Mouse (Mus musculus) right cerebral cortex, postnatal 4 days (tissue): ENCODE results near the gene Naalad2.
"Not testable (repeated sequence)": the region's sequence is repeated elsewhere in the genome, so short reads cannot be mapped to it uniquely, and the experiment has no call there.

Experiments
- DNase-seq: peaks from one replicate; pipeline ENCODE4 v3.0.0-alpha.2; 2022

Gene Naalad2

GRCm38 (mm10) chr9:18402895-18403294, at the start of gene Naalad2:
Gene Naalad2 (minus strand): TSS chr9:18402995.
- DNase-seq, result not testable (repeated sequence)

DNA sequence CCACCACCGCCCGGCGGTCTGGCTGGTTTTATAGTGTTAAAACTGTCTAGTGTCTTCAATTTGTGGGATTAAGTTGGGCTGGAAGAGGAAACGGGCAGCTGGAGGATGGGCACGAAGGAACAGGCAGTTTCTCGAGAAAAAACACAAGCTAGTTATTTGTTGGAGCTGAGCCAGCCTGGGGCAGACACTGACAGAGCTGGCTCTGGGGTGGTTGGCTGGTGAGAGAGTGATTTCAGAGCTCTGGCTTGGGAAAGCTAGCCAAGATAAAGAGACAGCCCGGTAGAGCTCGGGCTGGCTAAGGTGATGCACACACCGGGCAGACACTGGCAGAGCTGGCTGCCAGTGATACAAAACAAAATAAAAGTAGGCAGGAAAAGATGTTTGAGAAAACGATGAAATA, 28.9 kb upstream of the Naalad2 start:
- peak; percentile 5 for DNase-seq

GRCm38 (mm10) chr9:18430354-18430753, 27.6 kb upstream of the Naalad2 start, which contains the start of gene Mbd3l2:
Gene Mbd3l2 (plus strand): TSS chr9:18430654.
- DNase-seq, result no peak

DNA sequence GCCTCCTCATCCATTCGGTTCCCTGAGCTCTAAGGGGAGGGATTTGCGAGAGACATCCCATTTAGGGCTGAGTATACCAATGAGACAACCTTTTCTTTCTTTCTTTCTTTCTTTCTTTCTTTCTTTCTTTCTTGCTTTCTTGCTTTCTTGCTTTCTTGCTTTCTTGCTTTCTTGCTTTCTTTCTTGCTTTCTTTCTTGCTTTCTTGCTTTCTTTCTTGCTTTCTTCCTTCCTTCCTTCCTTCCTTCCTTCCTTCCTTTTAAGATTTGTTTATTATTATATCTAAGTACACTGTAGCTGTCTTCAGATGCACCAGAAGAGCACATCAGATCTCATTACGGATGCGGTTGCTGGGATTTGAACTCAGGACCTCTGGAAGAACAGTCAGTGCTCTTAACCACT, 9.6 kb upstream of the Naalad2 start:
- not testable (repeated sequence) for DNase-seq

GRCm38 (mm10) chr9:18404118-18404517, 1.3 kb upstream of the Naalad2 start, which contains the start of gene Ubtfl1:
Gene Ubtfl1 (plus strand): TSS chr9:18404418.
- no peak for DNase-seq

GRCm38 (mm10) chr9:18399629-18400028, 3.2 kb downstream of the Naalad2 start:
- no peak for DNase-seq

DNA sequence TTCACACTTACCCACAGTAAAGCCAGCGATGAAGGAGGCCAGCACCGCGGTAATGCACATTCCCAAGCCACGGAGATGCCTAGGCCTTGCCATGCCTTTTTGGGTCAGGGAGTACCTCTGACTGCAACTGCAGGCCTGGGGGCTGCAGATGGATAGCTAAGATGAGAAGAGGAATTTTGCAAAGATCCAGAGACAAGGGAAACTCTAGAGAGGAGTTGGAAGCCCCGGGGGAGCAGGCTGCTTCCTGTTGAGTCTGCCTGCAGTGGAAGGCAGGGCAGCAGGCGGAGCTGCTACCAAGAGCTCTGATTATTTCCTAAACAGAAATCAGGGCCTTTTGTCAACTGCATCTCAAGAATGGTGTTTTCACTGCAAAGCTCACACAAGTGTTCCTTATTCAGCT, 17.0 kb downstream of the Naalad2 start:
- DNase-seq, result no peak

GRCm38 (mm10) chr9:18373026-18373425, 29.8 kb downstream of the Naalad2 start:
- DNase-seq, result not testable (repeated sequence)

DNA sequence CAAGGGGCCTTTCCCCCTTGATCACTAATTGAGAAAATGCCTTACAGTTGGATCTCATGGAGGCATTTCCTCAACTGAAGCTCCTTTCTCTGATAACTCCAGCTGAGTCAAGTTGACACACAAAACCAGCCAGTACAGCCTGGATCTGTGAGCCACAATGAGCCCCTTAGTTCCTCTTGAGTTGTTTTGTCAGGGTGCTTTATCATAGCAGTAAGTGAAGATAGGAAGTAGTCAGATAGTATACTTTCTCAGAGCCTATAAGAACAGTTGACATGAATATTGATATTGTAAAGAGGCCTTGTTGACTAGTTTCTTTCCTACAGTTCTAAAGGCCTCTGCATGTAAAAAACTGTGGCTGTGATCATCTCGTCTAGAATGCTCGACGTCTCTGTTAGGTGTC, 82.8 kb downstream of the Naalad2 start:
- DNase-seq, result no peak

DNA sequence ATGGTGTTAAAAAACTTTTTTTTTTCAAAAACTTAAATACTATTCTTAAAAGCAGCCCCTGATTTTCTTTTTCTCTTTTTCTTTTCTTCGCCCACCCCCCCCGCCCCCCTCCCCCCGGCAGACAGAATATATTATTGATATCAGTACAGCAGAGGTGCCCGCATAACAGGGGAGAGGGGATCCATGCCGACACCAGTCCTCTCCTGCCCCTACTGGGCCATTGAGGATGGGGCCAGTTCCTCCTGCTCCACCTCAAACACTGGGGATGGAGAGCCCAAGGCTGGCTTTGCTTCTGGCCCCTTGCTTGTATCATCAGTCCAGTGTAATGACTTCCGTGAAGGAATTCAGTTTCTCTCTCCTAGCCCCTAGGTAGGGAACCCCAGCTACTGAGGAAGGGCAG, 104.5 kb downstream of the Naalad2 start:
- no peak for DNase-seq

- DNase-seq, result no peak
Observed at GRCm38 (mm10) chr9:18293026-18293781, 109.6 kb downstream of the Naalad2 start.

GRCm38 (mm10) chr9:18292443-18292922, 110.3 kb downstream of the Naalad2 start:
- no peak for DNase-seq

DNA sequence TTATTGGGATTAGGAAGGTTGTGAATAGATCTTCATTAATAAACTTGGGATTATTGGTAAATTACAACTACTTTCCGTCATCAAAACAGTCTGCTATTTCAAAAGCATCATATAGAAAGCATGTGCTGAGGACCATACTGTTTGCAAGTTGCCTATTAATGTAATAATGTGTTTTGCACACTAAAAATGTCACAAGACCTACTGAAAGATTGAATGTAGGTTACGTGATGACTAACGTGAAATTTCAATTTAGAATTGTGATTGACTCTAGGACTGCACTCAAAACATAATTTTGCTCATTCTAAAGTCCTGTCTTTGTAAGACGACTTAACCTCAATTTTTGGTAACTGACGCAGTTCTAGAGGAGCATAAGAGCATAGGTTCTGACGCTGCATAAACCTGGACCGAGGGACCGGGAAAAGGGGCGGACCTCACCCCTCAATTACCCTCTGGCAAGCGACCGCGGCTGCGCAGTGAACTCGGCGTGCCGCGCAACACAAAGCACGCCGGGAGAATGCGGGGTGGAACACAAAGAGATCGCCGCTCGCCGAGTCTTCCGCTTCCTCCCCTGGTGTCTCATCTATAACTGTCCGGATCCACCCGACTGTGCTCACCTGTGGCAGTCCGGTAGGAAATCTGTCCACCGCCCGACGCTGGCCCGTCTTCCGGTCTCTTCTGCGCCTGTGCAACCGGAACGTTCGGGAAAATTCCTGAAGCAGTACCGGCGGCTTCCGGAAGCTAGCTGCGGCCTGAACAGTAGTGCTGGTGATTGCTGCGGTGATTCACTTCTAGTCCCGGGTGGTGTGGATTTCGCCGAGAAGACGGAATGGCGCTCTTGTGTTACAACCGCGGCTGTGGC, 111.0 kb downstream of the Naalad2 start, which contains the start of gene Chordc1:
TSS of gene Chordc1 (plus strand) at position 555 of the 859 bp plus-strand sequence.
- DNase-seq, result peak; percentile 98

GRCm38 (mm10) chr9:18278693-18279092, 124.1 kb downstream of the Naalad2 start:
- not testable (repeated sequence) for DNase-seq

- no peak for DNase-seq
Observed at GRCm38 (mm10) chr9:18277497-18277896, 125.3 kb downstream of the Naalad2 start.

GRCm38 (mm10) chr9:18276844-18277243, 126.0 kb downstream of the Naalad2 start:
- DNase-seq, result no peak

DNA sequence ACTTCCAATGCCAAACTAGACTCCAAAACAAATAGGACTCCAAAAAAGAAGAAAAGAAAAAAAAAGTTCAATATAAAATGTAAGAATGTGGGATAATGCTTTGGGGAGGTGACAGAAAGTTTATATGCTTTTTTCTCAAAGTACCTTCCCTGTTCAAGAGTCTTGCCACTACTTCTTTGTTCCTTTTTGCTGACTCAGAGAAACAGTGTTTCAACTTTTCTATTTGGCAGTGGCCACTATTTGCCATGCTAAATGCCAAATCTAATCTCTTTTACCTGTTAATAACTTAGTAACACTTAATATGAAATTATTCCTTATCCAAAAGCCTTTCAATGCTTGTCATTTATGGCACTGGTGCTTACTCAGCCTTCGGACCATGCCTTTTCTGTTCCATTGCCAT, 126.9 kb downstream of the Naalad2 start:
- DNase-seq, result no peak
